Comparison of ENCODE assay signal across 9 mouse cellular contexts in genomic region chr4:129513891-129514290, GRCm38 (mm10). TPM values are rescaled to one million over a fixed set of nuclear protein-coding genes. Genes with fewer than 3 reads are reported as not detected.
A peak's percentile ranks its signal among the peaks of the same experiment; 100 is the strongest.
DNase-seq lines count a peak whose midpoint lies in the region; ATAC-seq and TF ChIP-seq lines count a peak whose summit lies in the region.
"Had no signal": no experiment of that assay in that cellular context is flagged by ENCODE, and none has a peak within 500 bp of the region (broad histone marks: within the 10 kb centered on the region; RNA-seq: fewer than 3 reads in every experiment).

No protein-coding gene starts in this region.

- peaks cover 48% of the 10 kb centered on the region for H3K36me3 ChIP-seq in embryonic facial prominence, embryonic 10.5 days (replicated peaks)
- H3K36me3 ChIP-seq in hindbrain, embryonic 15.5 days = peaks cover 27% of the 10 kb centered on the region
- no peaks in the 10 kb centered on the region for H3K36me3 ChIP-seq in myocyte (ENCODE audit: control insufficient read depth, insufficient read depth)

- TF ChIP-seq POLR2A in myocyte (IDR thresholded peaks at IDR 0.05; ENCODE audit: insufficient read length, low read depth) = no peak

- no peak for TF ChIP-seq CTCF in left cerebral cortex, adult 2 months (IDR thresholded peaks at IDR 0.05)

- H3K4me2 ChIP-seq in hindbrain, embryonic 15.5 days = peak overlapping the region; percentile 77
- peak overlapping the region; percentile 60 for H3K4me2 ChIP-seq in myocyte (ENCODE audit: low read depth)

- H3K9me3 ChIP-seq in embryonic facial prominence, embryonic 10.5 days = no peaks in the 10 kb centered on the region
- H3K9me3 ChIP-seq in hindbrain, embryonic 15.5 days = no peaks in the 10 kb centered on the region

- H3K27me3 ChIP-seq in embryonic facial prominence, embryonic 10.5 days (replicated peaks; ENCODE audit: low read depth, poor library complexity, severe bottlenecking) = no peaks in the 10 kb centered on the region
- no peaks in the 10 kb centered on the region for H3K27me3 ChIP-seq in hindbrain, embryonic 15.5 days
- no peaks in the 10 kb centered on the region for H3K27me3 ChIP-seq in myocyte (ENCODE audit: control insufficient read depth, insufficient read depth, insufficient read length)

- H3ac ChIP-seq in myocyte (ENCODE audit: control insufficient read depth, insufficient read length) = peak overlapping the region; percentile 42

- under 1% methylated on average over 53 of the region's 57 CpGs for WGBS in embryonic facial prominence, embryonic 10.5 days
- WGBS in hindbrain, embryonic 15.5 days = under 1% methylated on average over 31 of the region's 57 CpGs

- peaks cover 62% of the 10 kb centered on the region for H3K4me1 ChIP-seq in embryonic facial prominence, embryonic 10.5 days
- H3K4me1 ChIP-seq in hindbrain, embryonic 15.5 days (replicated peaks) = peaks cover 52% of the 10 kb centered on the region

- H3K4me3 ChIP-seq in left cerebral cortex, adult 2 months = peak overlapping the region; percentile 53
- peak overlapping the region; percentile 83 for H3K4me3 ChIP-seq in embryonic facial prominence, embryonic 10.5 days
- H3K4me3 ChIP-seq in hindbrain, embryonic 15.5 days = peak overlapping the region; percentile 98
- peak overlapping the region; percentile 28 for H3K4me3 ChIP-seq in myocyte

- H3K79me2 ChIP-seq in myocyte (ENCODE audit: control insufficient read depth, insufficient read depth) = no peaks in the 10 kb centered on the region

- DNase-seq in left cerebral cortex, adult 2 months (ENCODE audit: extremely low spot score in 1 of 2, low spot score in 2 of 2) = no peak
- no peak for DNase-seq in left cerebral cortex, postnatal 36 days (ENCODE audit: low spot score in 2 of 2)
- DNase-seq in embryonic facial prominence, embryonic 10.5 days (ENCODE audit: low spot score) = no peak
- DNase-seq in ovary, postnatal 36 days (ENCODE audit: low spot score) = no peak
- DNase-seq in gastrocnemius, postnatal 36 days = no peak
- DNase-seq in cerebellum, adult 9-11 months = no peak

- H3K9ac ChIP-seq in hindbrain, embryonic 15.5 days = peak overlapping the region; percentile 100

- peak; percentile 12; the same call in 1 of the 2 replicates for ATAC-seq in hindbrain, embryonic 15.5 days (ENCODE audit: low FRiP score, low read depth)

- peak overlapping the region; percentile 72 for H3K27ac ChIP-seq in left cerebral cortex, adult 2 months
- H3K27ac ChIP-seq in embryonic facial prominence, embryonic 10.5 days (replicated peaks) = peak overlapping the region; percentile 98
- peak overlapping the region; percentile 99 for H3K27ac ChIP-seq in hindbrain, embryonic 15.5 days (replicated peaks)

- intact Hi-C loops in left cerebral cortex, adult 2 months (cut with DNase I) = no loop called here
- intact Hi-C loops in left cerebral cortex, postnatal 36 days (cut with DNase I) = no loop called here
- intact Hi-C loops in gastrocnemius, postnatal 36 days (cut with DNase I) = no loop called here

TF ChIP-seq in myocyte, 11 proteins besides CTCF, POLR2A, EP300 and RAD21:
- peak in 1 of 3 experiments; percentile 3 for TF ChIP-seq MYOD1 (IDR thresholded peaks at IDR 0.05; ENCODE audit: control insufficient read depth in 1 of 3, insufficient read length in 2 of 3, low read depth in 2 of 3)
- TF ChIP-seq POLR2AphosphoS2 (IDR thresholded peaks at IDR 0.05; ENCODE audit: insufficient read length, low read depth) = no peak

RNA-seq across cellular contexts. Expression of gene Marcksl1, which starts 0.5 kb away (rescaled TPM):
- 100 to 1,000 TPM in 1 of 2 experiments, 10 to 100 TPM in 1; 96.0 to 102 TPM for total RNA-seq in left cerebral cortex, adult 2 months (2021)
- total RNA-seq in left cerebral cortex, postnatal 36 days (2021) = 100 to 1,000 TPM; 150 to 174 TPM
- 1,428 and 1,442 TPM in 2 replicates for polyA plus RNA-seq in embryonic facial prominence, embryonic 10.5 days (2016; fragmentation: Nextera tagmentation; extraction: Ambion mirVana)
- 1,671 and 1,849 TPM in 2 replicates for polyA plus RNA-seq in hindbrain, embryonic 15.5 days (2015; fragmentation: Nextera tagmentation; extraction: Ambion mirVana)
- polyA plus RNA-seq in myocyte (2012; fragmentation: generic; extraction: Trizol) = 41.6 TPM
- 1 to 10 TPM; 1.0 to 1.9 TPM for total RNA-seq in gastrocnemius, postnatal 36 days (2021)

RNA-seq across cellular contexts. Expression of gene Fam229a, which starts 22.9 kb away (rescaled TPM):
- under 1 TPM in 1 of 2 experiments, not detected in 1; 0.91 TPM for total RNA-seq in left cerebral cortex, adult 2 months (2021)
- not detected for total RNA-seq in left cerebral cortex, postnatal 36 days (2021)
- not detected in 2 replicates for polyA plus RNA-seq in embryonic facial prominence, embryonic 10.5 days (2016; fragmentation: Nextera tagmentation; extraction: Ambion mirVana)
- 0.39 and 0.87 TPM in 2 replicates for polyA plus RNA-seq in hindbrain, embryonic 15.5 days (2015; fragmentation: Nextera tagmentation; extraction: Ambion mirVana)
- 0.10 TPM for polyA plus RNA-seq in myocyte (2012; fragmentation: generic; extraction: Trizol)
- not detected for total RNA-seq in gastrocnemius, postnatal 36 days (2021)
- total RNA-seq: adrenal gland, adult 2 months had no signal

RNA-seq across cellular contexts. Expression of gene Tssk3, which starts 23.1 kb away (rescaled TPM):
- not detected for total RNA-seq in left cerebral cortex, adult 2 months (2021)
- under 1 TPM; 0.42 to 0.52 TPM for total RNA-seq in left cerebral cortex, postnatal 36 days (2021)
- not detected in 2 replicates for polyA plus RNA-seq in embryonic facial prominence, embryonic 10.5 days (2016; fragmentation: Nextera tagmentation; extraction: Ambion mirVana)
- 0.53 and 0.73 TPM in 2 replicates for polyA plus RNA-seq in hindbrain, embryonic 15.5 days (2015; fragmentation: Nextera tagmentation; extraction: Ambion mirVana)
- polyA plus RNA-seq in myocyte (2012; fragmentation: generic; extraction: Trizol) = not detected
- total RNA-seq in gastrocnemius, postnatal 36 days (2021) = not detected
- total RNA-seq: adrenal gland, adult 2 months had no signal
- polyA plus RNA-seq: adrenal gland, adult 2 months had no signal

RNA-seq across cellular contexts. Expression of gene Hdac1, which starts 28.6 kb away (rescaled TPM):
- total RNA-seq in left cerebral cortex, adult 2 months (2021) = 10 to 100 TPM; 26.5 to 29.5 TPM
- total RNA-seq in left cerebral cortex, postnatal 36 days (2021) = 10 to 100 TPM; 27.0 to 27.4 TPM
- polyA plus RNA-seq in embryonic facial prominence, embryonic 10.5 days (2016; fragmentation: Nextera tagmentation; extraction: Ambion mirVana) = 302 and 304 TPM in 2 replicates
- 84.7 and 92.2 TPM in 2 replicates for polyA plus RNA-seq in hindbrain, embryonic 15.5 days (2015; fragmentation: Nextera tagmentation; extraction: Ambion mirVana)
- polyA plus RNA-seq in myocyte (2012; fragmentation: generic; extraction: Trizol) = 50.4 TPM
- 1 to 10 TPM; 9.0 to 9.9 TPM for total RNA-seq in gastrocnemius, postnatal 36 days (2021)

RNA-seq across cellular contexts. Expression of gene Bsdc1, which starts 52.5 kb away (rescaled TPM):
- 10 to 100 TPM; 56.6 to 57.8 TPM for total RNA-seq in left cerebral cortex, adult 2 months (2021)
- 10 to 100 TPM; 56.3 to 62.4 TPM for total RNA-seq in left cerebral cortex, postnatal 36 days (2021)
- polyA plus RNA-seq in embryonic facial prominence, embryonic 10.5 days (2016; fragmentation: Nextera tagmentation; extraction: Ambion mirVana) = 19.7 and 21.5 TPM in 2 replicates
- 35.3 and 37.4 TPM in 2 replicates for polyA plus RNA-seq in hindbrain, embryonic 15.5 days (2015; fragmentation: Nextera tagmentation; extraction: Ambion mirVana)
- 22.9 TPM for polyA plus RNA-seq in myocyte (2012; fragmentation: generic; extraction: Trizol)
- total RNA-seq in gastrocnemius, postnatal 36 days (2021) = 10 to 100 TPM; 28.7 to 35.8 TPM

Comparison
In these comparisons a context has a peak if more than half of its experiments do, and no peak if none do; other contexts are left out.
1. H3K4me3 ChIP-seq: peak in every context shown above with its lines; median percentile 98 in hindbrain, embryonic 15.5 days; 83 in embryonic facial prominence, embryonic 10.5 days; 53 in left cerebral cortex, adult 2 months; 28 in myocyte.
2. RNA of gene Marcksl1, which starts 0.5 kb away (total RNA-seq): 150 to 174 TPM in left cerebral cortex, postnatal 36 days and 96.0 to 102 TPM in left cerebral cortex, adult 2 months; 1.0 to 1.9 TPM in gastrocnemius, postnatal 36 days; every median in the first group is over 10 times any median in the second.
3. Peak in every context shown above with its lines, with median percentiles within 50 percentile points of each other: H3K27ac ChIP-seq.